Mouse (Mus musculus): Measurements from ENCODE around the gene Nudt3.

DNA sequence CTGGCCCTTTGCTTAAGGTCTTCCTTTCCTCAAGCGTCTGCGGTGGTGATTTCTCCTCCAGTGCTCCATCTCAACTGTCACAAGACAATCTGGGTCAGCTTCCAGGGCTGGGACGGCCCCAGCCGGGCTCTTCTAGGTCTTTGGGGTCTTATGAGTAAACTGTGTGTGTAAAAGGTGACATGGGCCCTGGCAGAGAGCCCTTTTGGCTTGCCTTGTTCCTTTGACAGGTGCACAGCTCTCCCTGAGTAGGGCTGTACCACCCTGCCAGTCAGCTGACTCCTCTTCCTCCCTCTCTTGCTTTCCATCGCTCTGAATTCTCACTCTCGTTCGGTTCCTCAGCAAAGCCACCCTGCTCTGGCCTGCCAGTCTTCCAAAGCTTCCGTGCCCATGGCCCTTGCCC, 33.8 kb upstream of the Nudt3 start:
- TF ChIP-seq CTCF (IDR thresholded peaks at IDR 0.05; ENCODE audit: low read depth) (no peak), EP300 (optimal IDR thresholded peaks at IDR 0.05) (no peak)
